Mouse (Mus musculus) embryonic facial prominence, embryonic 11.5 days (tissue): Measurements from ENCODE around the gene Slc11a2. TPM values are rescaled to one million over a fixed set of nuclear protein-coding genes. Genes with fewer than 3 reads are reported as not detected.

Source experiments
- ATAC-seq: fragments of 200-750 bp; cut with Nextera tagmentation; replicated peaks from 2 replicates; pipeline ENCODE4 v1.8.0; 2017; ENCODE audit warnings: low read depth; ENCODE audit not compliant: insufficient number of reproducible peaks, low FRiP score, low TSS enrichment
- DNase-seq: peaks from one replicate; pipeline ENCODE4 v3.0.0-alpha.2; 2015; ENCODE audit warnings: low spot score
- H3K27ac ChIP-seq: fragments of 300-500 bp; sonication (generic); replicated peaks from 2 replicates; pipeline ENCODE4 v1.5.1; 2014; ENCODE audit warnings: mild to moderate bottlenecking, low read depth, low read length, control low read depth
- H3K27me3 ChIP-seq: fragments of 300-500 bp; sonication (generic); 2 replicates; pipeline ENCODE4 v1.6.1; 2014; ENCODE audit warnings: mild to moderate bottlenecking, low read length, moderate library complexity, mixed read lengths; ENCODE audit not compliant: control insufficient read depth, insufficient read depth
- H3K36me3 ChIP-seq: fragments of 300-500 bp; sonication (generic); replicated peaks from 2 replicates; pipeline ENCODE4 v1.6.1; 2014; ENCODE audit warnings: low read depth, mild to moderate bottlenecking, low read length, moderate library complexity, mixed read lengths; ENCODE audit not compliant: control insufficient read depth, insufficient read depth
- H3K4me1 ChIP-seq: fragments of 300-500 bp; sonication (generic); 2 replicates; pipeline ENCODE4 v1.6.1; 2014; ENCODE audit warnings: low read length, mixed read lengths; ENCODE audit not compliant: control insufficient read depth, insufficient read depth
- H3K4me2 ChIP-seq: fragments of 300-500 bp; sonication (generic); 2 replicates; pipeline ENCODE4 v1.6.1; 2014; ENCODE audit warnings: low read depth, mild to moderate bottlenecking, control low read depth, low read length, moderate library complexity
- H3K4me3 ChIP-seq: fragments of 300-500 bp; sonication (generic); 2 replicates; pipeline ENCODE4 v1.5.1; 2014; ENCODE audit warnings: low read depth, low read length, control low read depth
- H3K9ac ChIP-seq: fragments of 300-500 bp; sonication (generic); replicated peaks from 2 replicates; pipeline ENCODE4 v1.6.1; 2014; ENCODE audit warnings: mild to moderate bottlenecking, control low read depth, low read length
- H3K9me3 ChIP-seq: fragments of 300-500 bp; sonication (generic); replicated peaks from 2 replicates; pipeline ENCODE4 v1.6.1; 2016; ENCODE audit warnings: mild to moderate bottlenecking, low read length, inconsistent platforms, mixed read lengths; ENCODE audit not compliant: control insufficient read depth
- WGBS: fragments of 180-500 bp; shearing (Covaris S2); extraction: QIAGEN DNeasy Blood & Tissue Kit; methylation state at CpG from one replicate; pipeline ENCODE4 v1.1.7; 2014; 5-methylcytosine and 5-hydroxymethylcytosine counted together
- polyA plus RNA-seq: library from polyadenylated mRNA; unstranded; fragments of >200 nt; fragmentation: Nextera tagmentation; extraction: Ambion mirVana; gene quantifications from 2 replicates; pipeline ENCODE4 v1.2.1, GENCODE M21; 2014

The Slc11a2 gene
- polyA plus RNA-seq, 1 experiment from 2014 or later, result 18.8 TPM

DNA sequence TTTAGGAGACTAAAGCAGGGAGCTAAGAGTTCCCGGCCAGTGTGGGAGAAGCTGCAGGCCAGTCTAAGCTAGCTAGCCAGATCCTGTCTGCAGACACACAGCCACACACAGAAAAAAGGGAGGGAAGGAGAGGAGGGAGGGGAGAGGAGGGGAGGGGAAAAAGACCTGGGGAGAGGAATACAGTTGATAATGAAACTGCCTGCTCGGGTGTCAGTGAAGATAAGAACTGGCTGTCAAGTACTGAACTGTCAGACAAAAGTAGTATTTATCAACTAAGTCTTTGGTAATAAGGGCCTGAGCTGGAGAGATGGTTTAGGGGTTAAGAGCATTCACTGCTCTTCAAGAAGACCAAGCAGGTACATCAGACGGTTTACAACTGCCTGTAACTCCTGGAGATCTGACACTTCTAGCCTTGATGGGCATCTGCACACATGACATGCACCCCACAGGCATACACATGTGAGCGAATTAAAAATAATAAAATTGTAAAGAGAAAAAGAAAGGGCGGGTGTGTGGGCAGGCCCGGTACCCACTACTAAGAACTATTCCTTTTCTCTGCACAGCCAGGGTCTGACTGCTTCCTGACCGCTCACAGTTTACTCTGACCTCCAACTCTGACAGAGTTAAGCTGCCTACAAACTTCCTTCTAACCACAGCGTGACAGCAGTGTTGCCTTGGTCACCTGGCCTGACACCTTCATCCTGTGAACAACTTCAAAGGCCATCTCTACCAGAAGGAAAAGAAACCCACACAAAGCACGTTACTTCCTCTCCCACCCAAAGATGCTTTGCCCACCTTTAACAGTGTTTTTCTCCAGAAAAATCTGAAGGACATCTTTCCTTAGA is 4.7 kb downstream of the Slc11a2 start:
- H3K36me3 ChIP-seq, result no peaks in the 10 kb centered on the region
- DNase-seq (no peak), ATAC-seq (no peak)
- H3K4me2 ChIP-seq, result no peak overlapping the region
- H3K4me3 ChIP-seq, result no peak overlapping the region
- H3K27ac ChIP-seq, result no peak overlapping the region
- 67% methylated on average over 9 of the region's 9 CpGs for WGBS
- H3K9ac ChIP-seq, result no peak overlapping the region
- H3K27me3 ChIP-seq, result no peaks in the 10 kb centered on the region; the same call in 1 of the 2 replicates
- H3K4me1 ChIP-seq, result peaks cover 5% of the 10 kb centered on the region; the same call in 1 of the 2 replicates
- H3K9me3 ChIP-seq, result no peaks in the 10 kb centered on the region

GRCm38 (mm10) chr15:100419311-100419710 is 5.6 kb downstream of the Slc11a2 start:
- Histone ChIP-seq H3K4me3 (no peak overlapping the region), H3K36me3 (no peaks in the 10 kb centered on the region), H3K4me1 (peaks cover 5% of the 10 kb centered on the region; the same call in 1 of the 2 replicates), H3K27me3 (no peaks in the 10 kb centered on the region; the same call in 1 of the 2 replicates), H3K9me3 (no peaks in the 10 kb centered on the region), H3K9ac (no peak overlapping the region; the same call in 1 of the 2 replicates), H3K4me2 (no peak overlapping the region), H3K27ac (no peak overlapping the region)
- DNase-seq (no peak), ATAC-seq (no peak)
- 77% methylated on average over 8 of the region's 8 CpGs for WGBS

GRCm38 (mm10) chr15:100417854-100418450 is 6.9 kb downstream of the Slc11a2 start:
- Histone ChIP-seq H3K36me3 (no peaks in the 10 kb centered on the region), H3K4me3 (no peak overlapping the region), H3K4me1 (peaks cover 5% of the 10 kb centered on the region; the same call in 1 of the 2 replicates), H3K4me2 (no peak overlapping the region), H3K9ac (no peak overlapping the region), H3K27me3 (no peaks in the 10 kb centered on the region), H3K9me3 (no peaks in the 10 kb centered on the region), H3K27ac (no peak overlapping the region)
- ATAC-seq (no peak), DNase-seq (no peak)
- 88% methylated on average over 9 of the region's 9 CpGs for WGBS

- H3K9me3 ChIP-seq, result no peaks in the 10 kb centered on the region
- no peak overlapping the region for H3K27ac ChIP-seq
- DNase-seq (no peak), ATAC-seq (no peak)
- H3K4me1 ChIP-seq, result peaks cover 2% of the 10 kb centered on the region; the same call in 1 of the 2 replicates
- no peaks in the 10 kb centered on the region; the same call in 1 of the 2 replicates for H3K36me3 ChIP-seq
- H3K4me3 ChIP-seq, result no peak overlapping the region
- 93% methylated on average over 8 of the region's 8 CpGs for WGBS
- no peak overlapping the region for H3K4me2 ChIP-seq
- H3K27me3 ChIP-seq, result no peaks in the 10 kb centered on the region
- H3K9ac ChIP-seq, result no peak overlapping the region
Observed at GRCm38 (mm10) chr15:100415684-100416083, 9.2 kb downstream of the Slc11a2 start.

DNA sequence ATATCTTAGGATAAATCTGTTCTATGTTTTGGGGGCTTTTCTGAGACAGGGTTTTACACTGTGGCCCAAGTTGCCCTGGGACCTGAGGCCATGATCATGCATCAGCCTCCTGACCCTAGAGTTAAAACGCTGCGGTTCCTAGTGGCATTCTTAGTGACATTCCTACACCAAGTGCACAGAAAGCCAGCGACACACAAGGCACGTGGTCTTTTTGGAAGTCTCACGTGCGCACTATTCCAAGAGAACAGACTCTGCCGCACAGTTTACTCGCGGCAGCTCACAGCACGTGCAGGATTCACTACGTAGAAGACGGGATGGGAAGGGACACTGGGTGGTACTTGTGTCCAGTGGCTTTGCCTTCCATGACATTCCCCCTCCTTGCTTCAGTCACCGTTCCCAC is 9.9 kb downstream of the Slc11a2 start:
- no peak overlapping the region for H3K4me3 ChIP-seq
- no peaks in the 10 kb centered on the region for H3K27me3 ChIP-seq
- 91% methylated on average over 13 of the region's 13 CpGs for WGBS
- H3K27ac ChIP-seq, result no peak overlapping the region
- no peak overlapping the region for H3K9ac ChIP-seq
- H3K4me1 ChIP-seq, result peaks cover 2% of the 10 kb centered on the region; the same call in 1 of the 2 replicates
- no peaks in the 10 kb centered on the region; the same call in 1 of the 2 replicates for H3K36me3 ChIP-seq
- no peak overlapping the region for H3K4me2 ChIP-seq
- ATAC-seq (no peak), DNase-seq (no peak)
- H3K9me3 ChIP-seq, result no peaks in the 10 kb centered on the region

DNA sequence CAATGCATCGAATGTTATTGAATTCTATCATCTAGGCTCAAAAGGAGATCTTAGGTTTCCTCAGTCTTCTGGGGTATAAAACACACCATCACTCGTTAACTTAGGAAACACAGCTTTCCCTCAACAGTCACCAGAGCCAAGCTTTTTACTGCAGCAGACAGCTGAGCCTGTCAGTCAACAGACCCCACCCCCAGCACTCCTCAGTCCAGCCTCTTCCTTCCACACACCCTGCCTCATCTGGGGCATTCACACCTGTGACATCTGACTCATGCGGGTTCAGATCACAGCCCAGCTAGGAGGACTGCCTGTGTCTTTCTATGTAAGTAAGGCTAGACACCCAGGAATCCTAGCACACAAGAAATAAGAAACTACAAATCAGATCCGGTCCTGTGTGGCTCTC is 10.9 kb downstream of the Slc11a2 start:
- H3K27ac ChIP-seq, result no peak overlapping the region
- H3K9me3 ChIP-seq, result no peaks in the 10 kb centered on the region
- WGBS, result 71% methylated on average over 4 of the region's 4 CpGs
- ATAC-seq, result no peak
- no peaks in the 10 kb centered on the region for H3K27me3 ChIP-seq
- peaks cover 2% of the 10 kb centered on the region; the same call in 1 of the 2 replicates for H3K4me1 ChIP-seq
- DNase-seq, result no peak
- no peak overlapping the region for H3K4me3 ChIP-seq
- H3K9ac ChIP-seq, result no peak overlapping the region
- no peak overlapping the region for H3K4me2 ChIP-seq
- no peaks in the 10 kb centered on the region; the same call in 1 of the 2 replicates for H3K36me3 ChIP-seq

DNA sequence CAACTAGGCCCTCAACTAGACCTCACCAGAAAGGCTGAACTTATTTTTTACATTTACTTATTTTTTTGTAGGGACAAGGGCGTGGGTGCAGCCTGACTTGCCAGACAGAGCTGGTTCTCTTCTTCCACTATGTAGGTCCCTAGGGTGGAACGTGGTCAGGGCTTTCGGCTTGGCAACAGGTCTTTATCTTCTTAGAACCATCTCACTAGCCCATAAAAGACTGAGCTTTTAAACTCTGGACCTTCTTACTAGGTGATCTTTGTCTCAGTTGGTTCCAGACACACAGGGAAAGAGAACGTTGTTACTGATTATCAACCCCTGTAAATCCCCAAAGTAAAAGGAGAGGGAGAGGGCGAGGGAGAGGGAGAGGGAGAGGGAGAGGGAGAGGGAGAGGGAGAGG is 11.6 kb downstream of the Slc11a2 start:
- Histone ChIP-seq H3K4me1 (peaks cover 2% of the 10 kb centered on the region; the same call in 1 of the 2 replicates), H3K27ac (no peak overlapping the region), H3K36me3 (no peaks in the 10 kb centered on the region; the same call in 1 of the 2 replicates), H3K4me2 (no peak overlapping the region), H3K9me3 (no peaks in the 10 kb centered on the region), H3K27me3 (no peaks in the 10 kb centered on the region), H3K9ac (no peak overlapping the region), H3K4me3 (no peak overlapping the region)
- WGBS, result 86% methylated on average over 4 of the region's 5 CpGs
- ATAC-seq (no peak), DNase-seq (no peak)

- Histone ChIP-seq H3K9me3 (no peaks in the 10 kb centered on the region), H3K4me1 (no peaks in the 10 kb centered on the region), H3K27me3 (no peaks in the 10 kb centered on the region), H3K27ac (no peak overlapping the region), H3K9ac (no peak overlapping the region), H3K4me2 (no peak overlapping the region), H3K4me3 (no peak overlapping the region), H3K36me3 (no peaks in the 10 kb centered on the region; the same call in 1 of the 2 replicates)
- ATAC-seq (no peak), DNase-seq (no peak)
- WGBS, result 85% methylated on average over 5 of the region's 5 CpGs
Observed at GRCm38 (mm10) chr15:100411731-100412130, 13.1 kb downstream of the Slc11a2 start.
